Mouse (Mus musculus): ENCODE measurements around the gene Stim2.

The Stim2 gene

DNA sequence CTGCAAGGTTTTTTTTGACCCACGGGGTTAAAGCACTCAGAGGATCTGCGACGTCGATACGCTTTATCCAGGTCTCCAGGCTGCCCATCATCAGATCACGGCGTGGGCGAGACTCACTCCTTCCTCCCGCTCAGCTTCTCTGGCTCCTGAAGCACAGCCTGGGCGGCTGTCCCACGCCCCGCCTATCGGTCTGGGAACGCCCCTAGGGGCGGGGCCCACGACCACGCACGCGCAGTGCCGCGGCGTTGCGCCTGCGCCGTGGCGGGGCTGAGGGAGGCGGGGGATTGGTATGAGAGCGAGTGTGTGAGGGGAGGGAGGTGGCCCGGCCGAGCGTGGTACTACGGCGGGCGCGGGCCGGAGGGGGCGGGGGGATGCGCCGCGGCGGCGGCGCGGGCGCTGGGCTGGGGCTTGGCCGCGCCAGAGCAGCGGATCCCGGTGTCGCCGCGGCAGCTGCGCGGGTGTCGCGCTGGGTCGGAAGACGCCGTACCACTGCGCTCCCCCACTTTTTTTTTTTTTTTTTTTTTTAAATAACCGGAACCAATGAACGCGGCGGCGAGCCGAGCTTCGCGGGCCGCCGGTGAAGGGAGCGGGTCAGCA is at the start of gene Stim2:
Stim2 (plus strand) TSS at position 354 of the 597 bp plus-strand sequence.
- peak; percentile 96 for DNase-seq

- no peak for DNase-seq
Measured at GRCm38 (mm10) chr5:53948606-53949266, 49.6 kb upstream of the Stim2 start.

GRCm38 (mm10) chr5:53950189-53950588 is 48.1 kb upstream of the Stim2 start:
- no peak for DNase-seq

- DNase-seq: no peak
Measured at GRCm38 (mm10) chr5:53953216-53953615, 45.1 kb upstream of the Stim2 start.

GRCm38 (mm10) chr5:53953797-53954196 is 44.5 kb upstream of the Stim2 start:
- DNase-seq: no peak

DNA sequence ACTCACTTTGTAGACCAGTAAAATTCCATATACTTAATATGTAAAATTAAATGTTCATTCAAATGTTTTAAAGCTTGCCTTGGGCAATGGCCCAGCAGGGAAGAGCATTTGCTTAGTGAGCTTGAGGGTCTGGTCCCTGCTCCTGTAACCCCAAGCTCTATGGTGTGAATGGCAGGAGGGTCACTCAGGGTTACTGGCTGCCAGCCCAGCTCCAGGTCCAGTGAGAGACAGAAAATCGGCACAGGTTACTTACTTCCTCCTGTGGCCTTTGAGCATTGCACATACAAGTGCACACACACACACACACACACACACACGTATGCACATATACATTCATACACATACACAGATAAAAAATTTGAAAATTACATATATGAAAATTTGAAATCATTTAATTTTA is 42.3 kb upstream of the Stim2 start:
- no peak for DNase-seq

- no peak for DNase-seq
Measured at GRCm38 (mm10) chr5:53956396-53957314, 41.6 kb upstream of the Stim2 start.

- no peak for DNase-seq
Measured at GRCm38 (mm10) chr5:53957348-53957747, 41.0 kb upstream of the Stim2 start.

GRCm38 (mm10) chr5:53961229-53961628 is 37.1 kb upstream of the Stim2 start:
- DNase-seq: no peak

DNA sequence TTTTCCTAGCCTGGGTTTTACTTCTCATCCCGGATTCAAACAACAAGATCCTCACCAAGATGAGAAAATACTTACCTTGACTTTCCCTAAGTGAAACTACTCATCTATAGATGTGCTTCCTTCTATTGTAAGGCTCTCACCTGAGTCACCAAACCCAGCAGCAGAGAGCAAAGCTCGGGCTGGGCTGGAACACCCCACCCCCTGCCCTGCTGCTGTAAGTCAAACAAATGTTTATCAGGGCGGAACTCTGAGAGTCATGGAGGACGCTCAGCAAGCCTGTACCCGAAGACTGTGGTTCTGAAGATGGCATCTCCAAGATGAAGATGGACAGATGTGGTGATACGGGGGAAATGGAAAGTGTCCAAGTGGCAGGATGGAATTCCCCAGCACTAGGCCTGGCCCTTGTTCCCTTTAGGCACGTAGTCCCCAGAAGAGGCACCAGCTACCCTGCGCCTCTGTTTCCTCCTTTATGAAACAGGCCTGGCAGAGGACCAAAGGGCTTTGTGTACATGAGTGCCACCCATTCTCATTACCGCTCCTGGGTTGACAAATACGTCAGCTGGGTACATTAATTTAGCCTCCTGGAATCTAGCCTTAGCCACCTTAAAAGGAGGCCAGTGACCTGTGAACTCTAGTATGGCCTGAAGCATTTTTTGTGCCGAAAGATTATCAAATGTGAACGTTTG is 36.3 kb upstream of the Stim2 start:
- no peak for DNase-seq

- no peak for DNase-seq
Measured at GRCm38 (mm10) chr5:53965656-53966055, 32.6 kb upstream of the Stim2 start.

DNA sequence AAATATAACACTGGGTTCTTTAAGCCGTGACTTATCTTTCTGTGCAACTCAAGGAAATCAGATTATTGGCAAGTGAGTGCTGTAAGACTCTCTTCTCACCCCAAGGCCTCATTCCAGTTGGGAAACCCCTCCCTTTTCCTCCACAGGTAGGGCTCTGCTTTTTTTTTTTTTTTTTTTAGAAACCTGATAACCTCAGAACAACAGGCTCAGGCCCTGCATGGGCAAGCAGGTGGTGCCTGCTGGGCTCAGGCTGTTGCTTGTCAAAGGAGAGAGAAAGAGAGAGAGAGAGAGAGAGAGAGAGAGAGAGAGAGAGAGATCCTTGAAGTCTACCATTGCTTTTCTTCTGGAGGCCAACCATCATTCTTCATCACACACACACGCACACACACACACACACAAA is 30.7 kb upstream of the Stim2 start:
- DNase-seq: no peak

DNA sequence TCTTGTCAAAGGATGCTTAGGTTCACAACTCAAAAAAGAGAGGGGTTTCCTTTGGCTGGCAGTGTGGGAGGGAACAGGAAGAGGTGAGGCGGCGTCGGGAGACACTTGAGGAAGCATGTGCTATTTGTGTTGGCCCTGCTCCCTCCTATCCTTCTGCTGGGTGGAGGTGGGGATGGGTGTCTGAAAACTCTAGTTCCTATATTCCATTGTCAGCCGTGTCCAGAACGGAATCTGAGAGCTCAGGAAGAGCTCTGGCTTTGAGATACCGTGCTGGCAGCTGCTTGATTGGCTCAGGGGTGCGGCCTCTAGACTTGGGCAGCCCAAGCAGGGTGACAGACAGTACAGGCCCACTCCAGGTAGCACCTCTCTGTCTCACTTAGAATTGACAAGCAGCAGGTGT is 28.1 kb upstream of the Stim2 start:
- no peak for DNase-seq

DNA sequence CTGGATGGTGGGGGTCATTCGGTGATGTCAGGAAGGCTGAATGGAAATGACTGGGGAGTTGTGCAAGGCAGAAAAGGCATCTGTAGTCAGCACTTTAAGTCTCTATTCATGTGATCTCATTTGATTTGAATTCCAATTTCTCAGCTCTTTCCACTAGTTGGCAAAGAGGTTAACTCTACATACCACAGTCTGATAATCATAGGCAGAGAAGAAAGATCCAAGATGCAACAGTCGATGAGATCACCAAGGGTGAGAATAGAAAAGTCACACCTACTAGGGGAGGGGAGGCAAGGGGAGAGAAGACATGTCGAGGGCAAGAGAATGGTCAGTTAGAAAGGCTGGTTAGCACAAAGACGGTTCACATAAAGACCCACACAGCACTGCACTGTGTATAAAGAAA is 27.1 kb upstream of the Stim2 start:
- no peak for DNase-seq

GRCm38 (mm10) chr5:53972905-53973304 is 25.4 kb upstream of the Stim2 start:
- DNase-seq: no peak

GRCm38 (mm10) chr5:53976497-53976896 is 21.8 kb upstream of the Stim2 start:
- DNase-seq: no peak

DNA sequence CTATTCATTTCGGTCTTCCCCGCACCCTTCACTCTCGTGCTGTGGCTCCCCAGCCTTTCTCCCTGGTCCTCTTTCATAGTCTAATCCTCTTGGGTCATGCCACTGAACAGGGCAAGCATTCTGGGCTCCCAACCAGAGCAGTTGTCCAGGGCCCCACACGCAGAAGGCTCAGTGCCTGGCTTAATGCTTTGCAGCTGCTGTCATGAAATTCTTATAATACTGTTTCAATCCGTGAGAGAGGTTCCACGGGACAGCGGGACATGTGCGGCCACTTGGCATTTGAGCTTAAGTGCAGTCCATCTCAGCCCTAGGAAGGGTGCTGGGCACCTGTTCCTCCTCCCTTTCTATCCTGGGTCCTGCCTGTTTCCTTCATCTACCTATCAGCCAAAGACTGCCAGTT is 21.2 kb upstream of the Stim2 start:
- no peak for DNase-seq

GRCm38 (mm10) chr5:53983358-53983757 is 14.9 kb upstream of the Stim2 start:
- DNase-seq: no peak

DNA sequence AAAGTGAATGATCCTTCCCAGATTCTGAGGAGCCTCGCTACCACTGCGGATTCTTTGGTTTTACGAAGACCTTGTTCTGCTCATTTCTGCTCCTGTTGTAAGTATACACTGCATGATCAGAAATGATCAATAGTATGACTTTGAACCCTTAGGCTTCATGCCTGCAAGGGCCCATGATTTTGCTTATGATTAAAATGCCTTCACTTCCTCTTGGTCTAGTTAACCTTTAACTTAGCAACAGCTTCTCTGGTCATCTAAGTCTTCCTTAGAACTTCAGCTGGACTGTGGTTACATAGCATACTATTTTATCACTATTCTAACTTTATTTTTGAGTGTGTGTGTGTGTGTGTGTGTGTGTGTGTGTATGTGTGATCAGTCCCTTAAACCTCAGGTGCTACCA is 12.7 kb upstream of the Stim2 start:
- no peak for DNase-seq

DNA sequence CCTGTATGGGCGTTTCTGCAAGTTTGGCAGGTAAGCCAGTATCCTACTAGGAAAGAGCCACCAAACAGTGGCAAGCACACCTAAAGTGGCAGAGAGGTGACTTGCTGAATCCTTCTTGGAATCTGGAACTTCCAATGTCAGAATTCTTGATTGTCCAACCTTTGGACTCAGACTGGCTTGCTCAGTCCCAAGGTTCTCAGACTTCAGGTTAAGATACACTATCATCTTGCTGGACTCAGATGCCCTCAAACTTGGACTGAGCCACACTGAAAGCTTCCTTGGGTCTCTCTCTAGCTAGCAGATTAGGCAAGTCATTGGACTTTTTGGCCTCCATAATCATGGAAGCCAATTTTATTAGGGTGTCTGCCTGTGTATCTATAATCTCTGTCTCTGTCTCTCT is 10.8 kb upstream of the Stim2 start:
- no peak for DNase-seq

- DNase-seq: no peak
Measured at GRCm38 (mm10) chr5:53988053-53988452, 10.2 kb upstream of the Stim2 start.

DNA sequence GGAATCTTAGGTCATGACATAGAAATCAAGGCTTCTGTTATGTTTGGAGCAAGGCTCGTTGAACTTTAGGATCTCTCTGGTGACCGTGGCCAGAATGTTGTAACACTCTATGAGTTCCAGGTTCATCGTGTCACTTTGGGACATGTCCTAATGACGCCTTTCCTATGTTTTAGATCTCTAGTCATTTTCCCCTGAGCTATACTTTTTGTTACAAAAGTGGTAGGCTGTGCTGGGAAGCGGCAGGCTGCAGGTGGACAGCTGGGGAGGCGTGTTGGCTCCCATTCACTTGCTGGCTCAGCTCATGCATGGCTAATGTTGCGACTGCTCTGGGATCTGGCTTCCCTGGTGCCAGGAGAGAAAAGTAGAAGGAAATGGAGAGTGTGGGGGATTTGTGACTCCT is 5.7 kb upstream of the Stim2 start:
- DNase-seq: peak; percentile 78

GRCm38 (mm10) chr5:53994576-53994975 is 3.7 kb upstream of the Stim2 start:
- no peak for DNase-seq
